Mouse (Mus musculus): ENCODE results near the gene Arr3. TPM values are rescaled to one million over a fixed set of nuclear protein-coding genes. Genes with fewer than 3 reads are reported as not detected.

Arr3 gene
- not detected in 2 replicates for total RNA-seq (2021)
- long read RNA-seq, experiment 1, result 0 reads
- long read RNA-seq, experiment 2, result 0 reads

GRCm38 (mm10) chrX:100605314-100605713 lies at the start of gene Arr3:
Gene Arr3, plus strand, starts transcription at chrX:100605497.
- DNase-seq, result no peak

GRCm38 (mm10) chrX:100556026-100556425 lies 49.3 kb upstream of the Arr3 start:
- no peak for DNase-seq

GRCm38 (mm10) chrX:100565696-100566095 lies 39.6 kb upstream of the Arr3 start:
- no peak for DNase-seq

GRCm38 (mm10) chrX:100571951-100572350 lies 33.3 kb upstream of the Arr3 start, which contains the start of gene Awat1:
Gene Awat1, plus strand, starts transcription at chrX:100572251.
- no peak for DNase-seq

- no peak for DNase-seq
Measured at GRCm38 (mm10) chrX:100594791-100595190, 10.5 kb upstream of the Arr3 start, which contains the start of gene P2ry4. Gene P2ry4, minus strand, starts transcription at chrX:100594869.

GRCm38 (mm10) chrX:100597439-100597838 lies 7.9 kb upstream of the Arr3 start:
- DNase-seq, result peak; percentile 62

- DNase-seq, result no peak
Measured at GRCm38 (mm10) chrX:100599755-100600154, 5.5 kb upstream of the Arr3 start.

- no peak for DNase-seq
Measured at GRCm38 (mm10) chrX:100618488-100618887, 13.2 kb downstream of the Arr3 start.

- peak; percentile 6 for DNase-seq
Measured at GRCm38 (mm10) chrX:100621366-100621765, 16.1 kb downstream of the Arr3 start.

GRCm38 (mm10) chrX:100624242-100624641 lies 18.9 kb downstream of the Arr3 start:
- no peak for DNase-seq

GRCm38 (mm10) chrX:100625146-100625545 lies 19.8 kb downstream of the Arr3 start:
- DNase-seq, result peak; percentile 6

GRCm38 (mm10) chrX:100625546-100625801 lies 20.2 kb downstream of the Arr3 start, which contains the start of gene Kif4:
Gene Kif4, plus strand, starts transcription at chrX:100625737.
- DNase-seq, result no peak

- DNase-seq, result peak; percentile 93
Measured at GRCm38 (mm10) chrX:100625802-100626793, 20.8 kb downstream of the Arr3 start, which contains the start of gene Pdzd11. Gene Pdzd11, minus strand, starts transcription at chrX:100626568.

GRCm38 (mm10) chrX:100629076-100629475 lies 23.8 kb downstream of the Arr3 start:
- no peak for DNase-seq

- DNase-seq, result no peak
Measured at GRCm38 (mm10) chrX:100638477-100638876, 33.2 kb downstream of the Arr3 start.

GRCm38 (mm10) chrX:100652848-100653247 lies 47.6 kb downstream of the Arr3 start:
- DNase-seq, result peak; percentile 5

GRCm38 (mm10) chrX:100664825-100665224 lies 59.5 kb downstream of the Arr3 start:
- no peak for DNase-seq

Other genes with a start within 250 kb of the Arr3 start
- gene Otud6a, start 176.5 kb upstream of the Arr3 start, total RNA-seq (2021), result not detected in 2 replicates
- 0.48 and 0.75 TPM in 2 replicates for gene Awat2, start 162.8 kb upstream of the Arr3 start, total RNA-seq (2021)
- gene Igbp1, start 111.2 kb upstream of the Arr3 start, total RNA-seq (2021), result 64.2 and 66.4 TPM in 2 replicates
- not detected in 2 replicates for gene Dgat2l6, start 80.7 kb upstream of the Arr3 start, total RNA-seq (2021)
- not detected in 2 replicates for gene Awat1, start 33.2 kb upstream of the Arr3 start, total RNA-seq (2021)
- 0.11 and 1.7 TPM in 2 replicates for gene P2ry4, start 10.6 kb upstream of the Arr3 start, total RNA-seq (2021)
- gene Kif4, start 20.2 kb downstream of the Arr3 start, total RNA-seq (2021), result 6.1 and 6.5 TPM in 2 replicates
- gene Pdzd11, start 21.1 kb downstream of the Arr3 start, total RNA-seq (2021), result 42.6 and 46.3 TPM in 2 replicates
- gene Gdpd2, start 124.4 kb downstream of the Arr3 start, total RNA-seq (2021), result 1.2 and 1.6 TPM in 2 replicates
- gene Dlg3, start 162.2 kb downstream of the Arr3 start, total RNA-seq (2021), result 28.2 and 33.5 TPM in 2 replicates